In the genomic region with DNA sequence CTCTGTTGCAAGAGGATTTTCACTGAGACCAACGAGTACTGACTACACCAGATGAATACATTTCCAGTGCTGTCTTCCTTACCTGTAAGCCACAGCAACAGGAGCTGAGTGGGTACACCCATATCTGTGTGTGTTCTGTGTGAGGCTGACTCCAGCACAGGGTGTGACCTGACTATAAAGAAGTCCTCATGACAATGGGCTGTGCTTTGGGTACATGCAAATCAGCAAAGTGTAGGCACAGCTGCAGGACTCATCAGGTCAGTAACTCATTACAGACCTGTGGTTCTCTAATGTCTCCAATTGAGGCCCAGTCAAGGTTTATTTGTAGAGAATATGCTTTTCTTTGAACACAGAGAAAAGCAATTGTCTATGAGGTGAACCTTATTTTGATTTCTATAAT, we compare ENCODE assay signal across 22 mouse cellular contexts.
DNase-seq lines count a peak whose midpoint lies in the region; TF ChIP-seq lines count a peak whose summit lies in the region.
"Had no signal": no experiment of that assay in that cellular context is flagged by ENCODE, and none has a peak within 500 bp of the region (broad histone marks: within the 10 kb centered on the region; RNA-seq: fewer than 3 reads in every experiment).

No protein-coding gene starts in this region.

- no peaks in the 10 kb centered on the region for H3K9me3 ChIP-seq in CH12.LX (replicated peaks; ENCODE audit: low read length)
- H3K9me3 ChIP-seq: embryonic facial prominence, embryonic 10.5 days; embryonic facial prominence, embryonic 12.5 days; forebrain, embryonic 13.5 days; forebrain, embryonic 15.5 days had no signal

- no peak for TF ChIP-seq EP300 in CH12.LX (IDR thresholded peaks at IDR 0.05; ENCODE audit: low read length)

- peak overlapping the region; percentile 33; the same call in 1 of the 2 replicates for H3K27ac ChIP-seq in spleen, adult 2 months (ENCODE audit: insufficient read depth, low read length)
- H3K27ac ChIP-seq in CH12.LX (ENCODE audit: insufficient read depth, low read depth): no peak overlapping the region
- H3K27ac ChIP-seq: embryonic facial prominence, embryonic 10.5 days; embryonic facial prominence, embryonic 12.5 days; forebrain, embryonic 13.5 days; forebrain, embryonic 15.5 days had no signal

- dilution Hi-C loops in CH12.LX (cut with MboI; ENCODE audit: extremely low pct_ligation_motif_present, extremely low pct_unique_long_range_greater_than_20kb, low sequenced_read_pairs): no loop called here

- TF ChIP-seq POLR2A in spleen, adult 2 months (IDR thresholded peaks at IDR 0.05; ENCODE audit: low read depth, low read length): no peak; the same call in 1 of the 2 replicates
- no peak for TF ChIP-seq POLR2A in CH12.LX (IDR thresholded peaks at IDR 0.05; ENCODE audit: low read depth, low read length)

- no peak overlapping the region for H3K4me3 ChIP-seq in spleen, adult 2 months (ENCODE audit: extremely low read depth, insufficient read depth, insufficient read length)
- no peak overlapping the region for H3K4me3 ChIP-seq in CH12.LX (replicated peaks in 1 of 3; ENCODE audit: low read depth in 2 of 3, low read length in 2 of 3, poor library complexity in 1 of 3)
- H3K4me3 ChIP-seq: embryonic facial prominence, embryonic 10.5 days; embryonic facial prominence, embryonic 12.5 days; forebrain, embryonic 13.5 days; forebrain, embryonic 15.5 days had no signal

- no peak for TF ChIP-seq CTCF in spleen, adult 2 months (IDR thresholded peaks at IDR 0.05; ENCODE audit: extremely low read depth, insufficient read depth, insufficient read length, insufficient replicate concordance)
- no peak for TF ChIP-seq CTCF in CH12.LX (conservative IDR thresholded peaks at IDR 0.05 in 1 of 2, IDR thresholded peaks at IDR 0.05 in 1 of 2; ENCODE audit: low read depth in 2 of 2, low read length in 2 of 2)

- 47% methylated on average over 1 of the region's 1 CpGs for WGBS in spleen, adult 2 months

- H3K9ac ChIP-seq in CH12.LX (ENCODE audit: insufficient read depth, low read depth): no peak overlapping the region
- H3K9ac ChIP-seq: embryonic facial prominence, embryonic 12.5 days; forebrain, embryonic 13.5 days; forebrain, embryonic 15.5 days; forebrain, postnatal 0 days had no signal

- in situ Hi-C loops in CH12.LX (cut with MboI; ENCODE audit: low pct_ligation_motif_present, low pct_unique_long_range_greater_than_20kb, low sequenced_read_pairs): no loop called here

- no peaks in the 10 kb centered on the region for H3K36me3 ChIP-seq in spleen, adult 2 months (ENCODE audit: control insufficient read depth, insufficient read depth, low read length)
- no peaks in the 10 kb centered on the region for H3K36me3 ChIP-seq in CH12.LX (replicated peaks in 1 of 2; ENCODE audit: control insufficient read depth in 1 of 2, insufficient read depth in 1 of 2, low read length in 1 of 2)
- H3K36me3 ChIP-seq: embryonic facial prominence, embryonic 10.5 days; embryonic facial prominence, embryonic 12.5 days; forebrain, embryonic 15.5 days had no signal

- peak; percentile 7 to 12 for DNase-seq in spleen, adult 2 months (ENCODE audit: low read depth in 1 of 2, low spot score in 2 of 2)
- no peak for DNase-seq in spleen, adult 12 weeks (ENCODE audit: low spot score)
- DNase-seq in B cell, adult 2 months: peak; percentile 28 to 33
- DNase-seq in CH12.LX (ENCODE audit: extremely low read depth): peak; percentile 65
- DNase-seq in skeletal muscle tissue, adult 2 months (ENCODE audit: low read depth, low spot score): peak; percentile 0
- no peak for DNase-seq in lung, postnatal 36 days
- DNase-seq in kidney, postnatal 4 days: no peak
- DNase-seq in Muller cell, postnatal 12 days (ENCODE audit: inconsistent ontology term): no peak
- DNase-seq: adrenal gland, adult 8-10 months; adrenal gland, postnatal 14 days; adrenal gland, postnatal 36 days; cerebellum, adult 11-12 months; cerebellum, adult 2 months; cerebellum, adult 9-10 months; cerebellum, postnatal 10 days; cerebellum, postnatal 25 days; forebrain, postnatal 0 days had no signal

- TF ChIP-seq RAD21 in CH12.LX (IDR thresholded peaks at IDR 0.05; ENCODE audit: low read depth, low read length): no peak

- H3K27me3 ChIP-seq in spleen, adult 2 months (ENCODE audit: control insufficient read depth, insufficient read depth, low read length): no peaks in the 10 kb centered on the region
- H3K27me3 ChIP-seq in CH12.LX (replicated peaks): no peaks in the 10 kb centered on the region
- H3K27me3 ChIP-seq: embryonic facial prominence, embryonic 12.5 days; forebrain, embryonic 13.5 days; forebrain, embryonic 15.5 days; Patski had no signal

- H3K79me2 ChIP-seq in CH12.LX (replicated peaks; ENCODE audit: control insufficient read depth, extremely low read depth, insufficient read depth, poor library complexity, severe bottlenecking): no peaks in the 10 kb centered on the region

- H3K4me1 ChIP-seq in spleen, adult 2 months (ENCODE audit: control insufficient read depth, insufficient read depth, insufficient read length): peaks cover 3% of the 10 kb centered on the region; the same call in 1 of the 2 replicates
- peaks cover 9 to 22% of the 10 kb centered on the region in 2 experiments for H3K4me1 ChIP-seq in CH12.LX (ENCODE audit: control insufficient read depth in 1 of 2, insufficient read depth in 2 of 2)
- H3K4me1 ChIP-seq: embryonic facial prominence, embryonic 10.5 days; embryonic facial prominence, embryonic 12.5 days; forebrain, embryonic 13.5 days; forebrain, embryonic 15.5 days had no signal

- H3K4me2 ChIP-seq in CH12.LX (ENCODE audit: insufficient read depth, low read depth, poor library complexity, severe bottlenecking): no peak overlapping the region
- H3K4me2 ChIP-seq: embryonic facial prominence, embryonic 12.5 days; forebrain, embryonic 13.5 days; forebrain, embryonic 15.5 days had no signal

TF ChIP-seq in CH12.LX, 34 proteins besides CTCF, POLR2A, EP300 and RAD21:
- TF ChIP-seq TCF12 (IDR thresholded peaks at IDR 0.05; ENCODE audit: low read depth, low read length) (no peak), TBP (conservative IDR thresholded peaks at IDR 0.05; ENCODE audit: low read depth, low read length) (no peak), NELFE (IDR thresholded peaks at IDR 0.05; ENCODE audit: low read depth, low read length) (no peak), ZNF384 (IDR thresholded peaks at IDR 0.05; ENCODE audit: low read depth, low read length) (no peak), BHLHE40 (IDR thresholded peaks at IDR 0.05; ENCODE audit: low read depth, low read length) (no peak), RCOR1 (conservative IDR thresholded peaks at IDR 0.05; ENCODE audit: low read depth, low read length) (no peak), MAX (IDR thresholded peaks at IDR 0.05; ENCODE audit: low read length) (no peak), GABPA (IDR thresholded peaks at IDR 0.05; ENCODE audit: insufficient replicate concordance, low read depth, low read length) (no peak), E2F4 (IDR thresholded peaks at IDR 0.05; ENCODE audit: insufficient replicate concordance, low read depth, low read length) (no peak), ZC3H11A (IDR thresholded peaks at IDR 0.05; ENCODE audit: low read depth, low read length) (no peak), CHD1 (IDR thresholded peaks at IDR 0.05; ENCODE audit: low read depth, low read length) (no peak), ELF1 (IDR thresholded peaks at IDR 0.05; ENCODE audit: low read depth, low read length) (no peak), JUN (IDR thresholded peaks at IDR 0.05; ENCODE audit: insufficient read depth, low read depth, low read length) (no peak), NRF1 (IDR thresholded peaks at IDR 0.05; ENCODE audit: low read depth, low read length) (no peak)

Comparison
In these comparisons a context has a peak if more than half of its experiments do, and no peak if none do; other contexts are left out.
1. DNase-seq: peak in spleen, adult 2 months (2 of 2), B cell, adult 2 months (2 of 2), CH12.LX (single experiment) and skeletal muscle tissue, adult 2 months (single experiment); none in spleen, adult 12 weeks (single experiment), lung, postnatal 36 days (single experiment), kidney, postnatal 4 days (0 of 2) and Muller cell, postnatal 12 days (single experiment).